Mouse (Mus musculus): Measurements from ENCODE around the gene Rbm18.
"Not testable (repeated sequence)": the region's sequence is repeated elsewhere in the genome, so short reads cannot be mapped to it uniquely, and the experiment has no call there.

Gene Rbm18

GRCm38 (mm10) chr2:36136300-36136941 lies at the start of gene Rbm18, which contains the start of gene Mrrf:
Rbm18 (minus strand) TSS chr2:36136773.
Mrrf (plus strand) TSS chr2:36136389.
- DNase-seq (ENCODE audit: extremely low read depth, low read depth), result peak; percentile 70

DNA sequence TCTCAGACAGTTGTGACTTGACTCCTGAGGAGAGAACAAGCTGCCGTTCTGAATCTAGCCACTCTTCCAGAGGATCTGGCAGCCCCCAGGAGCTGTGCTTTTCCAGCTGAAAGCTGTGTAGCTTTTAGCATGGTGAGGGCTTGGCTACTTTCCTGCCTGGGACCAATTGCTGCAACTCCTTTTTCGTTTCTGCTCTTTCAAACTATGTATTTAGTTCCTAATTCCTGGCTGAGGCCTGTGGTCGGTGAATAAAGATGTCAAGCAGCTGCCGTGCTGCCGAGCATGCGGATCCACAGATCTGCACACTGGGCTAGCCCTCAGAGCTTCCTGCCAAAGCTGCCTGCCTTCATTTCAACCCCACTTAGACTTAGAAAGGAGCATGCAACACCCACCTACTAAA lies 48.3 kb upstream of the Rbm18 start:
- no peak for DNase-seq (ENCODE audit: extremely low read depth, low read depth)

DNA sequence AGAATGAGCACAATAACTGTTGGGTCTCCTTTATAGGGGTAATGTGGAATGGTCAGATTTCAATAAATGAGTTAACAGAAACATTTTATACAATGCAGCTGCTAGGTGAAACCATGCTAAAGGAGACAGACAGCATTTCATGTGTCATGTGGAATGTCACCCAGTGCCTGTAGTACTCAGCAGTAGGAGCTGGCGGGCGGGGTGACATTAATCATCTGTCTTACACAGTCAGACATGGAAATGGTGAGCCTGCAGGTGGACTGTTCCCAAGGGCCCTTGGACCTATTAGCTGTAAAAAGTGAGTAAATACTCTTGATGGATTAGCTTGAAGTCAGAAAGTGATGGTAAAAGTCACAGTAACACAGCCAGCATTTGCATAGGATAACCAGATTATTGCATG lies 47.6 kb upstream of the Rbm18 start:
- DNase-seq (ENCODE audit: extremely low read depth, low read depth), result no peak

DNA sequence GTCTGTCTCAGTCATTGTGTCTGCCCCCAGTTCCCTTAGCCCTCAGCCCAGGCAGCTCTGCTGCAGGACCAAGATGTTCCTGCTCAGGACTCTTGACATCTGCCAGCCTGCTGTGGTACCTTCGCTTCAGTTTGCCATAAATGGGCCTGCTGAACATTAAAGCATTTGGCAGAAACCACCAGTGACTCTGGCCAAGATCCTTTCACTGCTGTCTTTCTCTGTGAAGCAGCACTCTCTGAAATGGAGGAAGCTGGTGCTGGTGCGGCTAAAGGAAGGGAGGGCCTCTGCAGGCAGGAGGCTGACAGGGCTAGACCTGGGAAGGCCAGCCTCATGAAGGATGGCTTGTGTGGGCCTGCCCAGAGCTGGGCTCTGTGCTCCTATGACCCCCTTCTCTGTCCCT lies 46.7 kb upstream of the Rbm18 start:
- no peak for DNase-seq (ENCODE audit: extremely low read depth, low read depth)

- DNase-seq (ENCODE audit: extremely low read depth, low read depth), result not testable (repeated sequence)
These were observed 45.2 kb upstream of the Rbm18 start for GRCm38 (mm10) chr2:36181587-36182368.

- DNase-seq (ENCODE audit: extremely low read depth, low read depth), result no peak
These were observed 42.9 kb upstream of the Rbm18 start for GRCm38 (mm10) chr2:36179487-36179886.

DNA sequence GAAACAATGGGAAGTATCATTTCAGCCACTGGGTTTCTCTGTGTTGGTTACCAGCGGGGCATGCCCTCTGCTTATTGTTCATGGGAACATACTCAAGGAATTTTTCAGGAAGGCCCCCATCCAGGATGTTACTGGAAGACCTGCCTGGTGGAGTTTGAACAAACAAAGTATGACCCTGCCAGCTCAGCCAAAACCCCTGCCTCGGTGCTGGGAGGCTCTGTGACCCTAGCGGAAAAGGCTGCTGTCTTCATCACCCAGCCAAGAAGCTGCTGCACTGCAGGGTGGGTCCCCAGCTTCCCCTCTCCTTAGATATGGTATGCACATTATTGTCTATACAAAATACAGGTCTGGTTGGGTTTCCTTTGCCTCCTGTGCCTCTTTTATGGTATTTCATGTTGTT lies 36.0 kb upstream of the Rbm18 start:
- DNase-seq (ENCODE audit: extremely low read depth, low read depth), result no peak

GRCm38 (mm10) chr2:36172136-36172535 lies 35.6 kb upstream of the Rbm18 start:
- DNase-seq (ENCODE audit: extremely low read depth, low read depth), result no peak

DNA sequence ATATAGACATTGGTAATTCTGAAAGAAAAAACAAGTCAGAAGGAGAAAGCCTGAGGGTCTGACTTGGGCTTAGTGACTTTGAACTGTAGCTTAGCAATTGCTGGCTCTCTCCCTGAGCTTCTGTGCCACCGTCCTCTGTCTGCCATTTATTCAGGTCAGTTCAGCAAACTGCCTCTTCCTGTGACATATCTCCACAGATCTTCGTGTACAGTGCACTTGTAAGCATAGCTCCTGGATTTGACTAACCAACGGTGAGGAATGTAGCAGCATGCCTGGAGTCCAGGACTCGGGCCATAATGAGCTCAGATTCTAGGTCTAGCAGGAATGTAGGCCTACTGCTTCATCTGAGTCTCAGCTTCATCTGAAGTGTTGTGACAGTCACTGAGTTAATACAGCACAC lies 32.6 kb upstream of the Rbm18 start:
- DNase-seq (ENCODE audit: extremely low read depth, low read depth), result no peak

DNA sequence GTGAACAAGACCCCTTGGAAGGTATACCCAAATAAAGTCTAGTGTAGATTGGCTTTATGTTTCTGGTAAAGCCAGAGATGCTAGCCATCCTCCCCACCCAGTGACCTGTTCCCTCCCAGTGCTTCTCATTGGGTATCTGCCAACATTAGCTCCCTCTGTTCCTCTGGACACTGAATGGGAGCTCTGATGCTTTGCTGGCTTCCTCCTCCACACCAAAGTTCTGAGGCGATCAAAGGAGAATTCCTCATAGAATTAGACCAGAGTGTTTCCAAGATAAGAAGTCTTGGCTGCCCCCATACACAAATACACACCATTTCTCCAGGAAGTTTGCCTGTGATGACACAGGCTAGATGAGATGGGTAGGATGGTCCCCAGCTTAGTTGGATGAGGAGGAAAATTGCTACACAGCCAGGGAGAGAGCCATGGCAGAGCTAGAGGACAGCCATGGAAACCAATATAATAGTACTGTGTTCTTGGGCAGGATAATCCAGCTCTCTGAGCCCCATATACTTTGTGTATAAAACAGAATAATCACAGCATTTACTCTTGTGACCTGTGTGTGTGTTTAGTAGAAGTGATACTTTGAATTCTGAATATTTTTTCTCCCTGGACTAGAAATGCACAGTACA lies 31.5 kb upstream of the Rbm18 start:
- DNase-seq (ENCODE audit: extremely low read depth, low read depth), result no peak

DNA sequence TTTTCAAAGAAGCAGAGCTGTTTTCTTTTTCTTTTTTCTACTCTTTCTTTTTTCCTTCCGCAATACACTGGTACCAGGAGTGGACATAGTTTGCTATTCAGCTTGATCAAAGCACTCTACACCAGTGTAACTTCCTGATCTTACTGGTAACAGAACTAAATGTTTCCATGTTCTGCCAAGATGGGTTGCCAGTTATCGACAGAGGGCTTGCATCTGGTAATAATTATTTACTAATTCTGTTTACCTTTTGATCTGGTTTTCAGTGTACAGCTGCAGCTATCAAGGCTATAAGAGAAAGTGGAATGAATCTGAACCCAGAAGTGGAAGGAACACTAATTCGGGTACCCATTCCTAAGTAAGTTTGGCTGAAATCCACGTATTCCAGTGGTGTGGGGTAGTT lies 22.8 kb upstream of the Rbm18 start:
- no peak for DNase-seq (ENCODE audit: extremely low read depth, low read depth)

- DNase-seq (ENCODE audit: extremely low read depth, low read depth), result no peak
These were observed 20.9 kb upstream of the Rbm18 start for GRCm38 (mm10) chr2:36157461-36157860.

- not testable (repeated sequence) for DNase-seq (ENCODE audit: extremely low read depth, low read depth)
These were observed 15.8 kb upstream of the Rbm18 start for GRCm38 (mm10) chr2:36152401-36152800.

- no peak for DNase-seq (ENCODE audit: extremely low read depth, low read depth)
These were observed 12.3 kb upstream of the Rbm18 start for GRCm38 (mm10) chr2:36148876-36149365.

GRCm38 (mm10) chr2:36139096-36139495 lies 2.5 kb upstream of the Rbm18 start:
- no peak for DNase-seq (ENCODE audit: extremely low read depth, low read depth)

GRCm38 (mm10) chr2:36135887-36136286 lies 686 bp downstream of the Rbm18 start:
- no peak for DNase-seq (ENCODE audit: extremely low read depth, low read depth)

GRCm38 (mm10) chr2:36129051-36129450 lies 7.5 kb downstream of the Rbm18 start:
- no peak for DNase-seq (ENCODE audit: extremely low read depth, low read depth)

- no peak for DNase-seq (ENCODE audit: extremely low read depth, low read depth)
These were observed 8.6 kb downstream of the Rbm18 start for GRCm38 (mm10) chr2:36127973-36128372.

DNA sequence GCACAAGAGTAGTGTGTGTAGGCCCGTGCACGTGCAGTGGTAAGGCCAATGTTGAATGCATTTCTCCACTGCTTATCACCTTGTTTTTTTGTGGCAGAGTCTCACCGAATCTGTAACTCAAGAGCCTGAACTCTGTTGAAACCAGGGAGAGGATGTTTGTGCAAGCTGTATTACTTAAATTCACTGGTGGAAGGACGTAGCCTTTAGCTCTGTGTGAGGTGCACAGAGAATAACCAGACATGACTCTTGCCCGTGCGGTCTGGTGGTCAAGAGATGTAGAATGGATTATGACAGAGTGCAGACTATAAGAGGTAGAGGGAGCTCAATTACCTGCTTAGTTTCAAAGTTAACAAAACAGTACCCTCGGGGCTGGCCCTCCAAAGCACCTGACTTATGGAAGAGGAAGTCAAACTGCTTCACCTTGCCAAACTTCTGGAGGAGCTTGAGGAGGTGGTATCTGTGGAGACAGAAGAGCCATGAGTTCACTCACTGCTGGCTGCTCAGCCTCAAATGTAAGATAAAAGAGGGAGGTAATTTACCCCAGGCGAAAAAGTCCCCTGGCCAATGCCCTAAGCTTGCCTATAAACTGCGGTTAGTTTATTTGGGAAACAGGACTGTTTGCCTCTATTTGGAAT lies 9.7 kb downstream of the Rbm18 start:
- DNase-seq (ENCODE audit: extremely low read depth, low read depth), result no peak

- no peak for DNase-seq (ENCODE audit: extremely low read depth, low read depth)
These were observed 23.9 kb downstream of the Rbm18 start for GRCm38 (mm10) chr2:36112632-36113031.

GRCm38 (mm10) chr2:36108615-36109014 lies 28.0 kb downstream of the Rbm18 start:
- no peak for DNase-seq (ENCODE audit: extremely low read depth, low read depth)

Measured in MEL-GATA-1-ER (cell line).